Mouse (Mus musculus) gastrocnemius, adult 8-10 months (tissue): ENCODE measurements around the gene Cyp2d9. TPM values are rescaled to one million over a fixed set of nuclear protein-coding genes. Genes with fewer than 3 reads are reported as not detected.
"Not testable (repeated sequence)": the region's sequence is repeated elsewhere in the genome, so short reads cannot be mapped to it uniquely, and the experiment has no call there.

Source experiments
- DNase-seq, 2 experiments: peaks; one replicate each; pipeline ENCODE4 v3.0.0; 2022; ENCODE audit warnings: low spot score in 2 of 2
- total RNA-seq, 4 experiments: library from RNA; stranded (reverse); gene quantifications; 2 replicates each; pipeline ENCODE4 v1.2.4; 2022

The Cyp2d9 gene
- not detected for total RNA-seq

- DNase-seq = no peak
These were observed at the start of gene Cyp2d9 for GRCm38 (mm10) chr15:82433137-82433536. Gene Cyp2d9, plus strand, starts transcription at chr15:82433437.

DNA sequence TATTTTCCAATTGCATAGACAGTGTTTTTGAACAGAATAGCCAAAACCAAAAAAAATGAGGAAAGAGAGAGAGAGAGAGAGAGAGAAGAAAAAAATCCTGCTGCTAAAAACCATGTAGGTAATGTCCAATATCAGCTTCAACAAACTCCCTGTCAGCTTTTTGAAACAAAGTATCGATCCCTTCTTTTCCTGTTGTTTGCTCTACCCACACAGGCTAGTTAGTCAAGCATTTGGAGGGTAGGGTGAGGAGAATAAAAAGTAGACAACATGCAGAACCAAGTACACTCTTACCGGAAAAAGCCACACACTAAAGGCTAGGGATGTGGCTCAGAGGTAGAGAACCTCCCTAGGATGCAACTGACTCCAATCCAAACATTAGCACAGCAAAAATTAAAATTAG lies 47.5 kb upstream of the Cyp2d9 start:
- DNase-seq = no peak

- DNase-seq = not testable (repeated sequence)
These were observed 43.3 kb upstream of the Cyp2d9 start for GRCm38 (mm10) chr15:82389916-82390315.

- not testable (repeated sequence) for DNase-seq
These were observed 39.3 kb upstream of the Cyp2d9 start, which contains the start of gene Cyp2d11 for GRCm38 (mm10) chr15:82393922-82394321. Gene Cyp2d11, minus strand, starts transcription at chr15:82394022.

- DNase-seq = not testable (repeated sequence)
These were observed 37.3 kb upstream of the Cyp2d9 start for GRCm38 (mm10) chr15:82395955-82396354.

GRCm38 (mm10) chr15:82401516-82401915 lies 31.7 kb upstream of the Cyp2d9 start:
- no peak for DNase-seq

- no peak for DNase-seq
These were observed 31.1 kb upstream of the Cyp2d9 start for GRCm38 (mm10) chr15:82402106-82402505.

DNA sequence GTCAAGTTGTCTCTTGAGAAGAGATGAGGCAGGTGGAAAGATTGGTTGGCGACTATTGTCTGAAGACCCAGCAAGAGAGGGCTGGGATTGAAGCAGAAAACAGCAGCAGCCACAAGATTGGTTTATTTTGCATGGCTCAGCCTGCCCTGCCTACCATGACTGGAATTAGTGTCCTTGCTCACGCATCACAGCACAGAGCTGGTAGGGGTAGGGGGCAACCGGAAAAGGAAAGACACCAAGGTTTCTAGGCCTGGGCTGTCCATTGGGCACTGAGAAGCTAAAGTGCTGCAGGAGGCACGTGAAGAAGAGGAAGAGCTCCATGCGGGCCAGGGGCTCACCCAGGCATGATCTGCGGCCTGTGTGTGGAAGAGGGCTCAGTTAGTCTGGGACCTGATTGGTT lies 30.5 kb upstream of the Cyp2d9 start:
- DNase-seq = no peak

DNA sequence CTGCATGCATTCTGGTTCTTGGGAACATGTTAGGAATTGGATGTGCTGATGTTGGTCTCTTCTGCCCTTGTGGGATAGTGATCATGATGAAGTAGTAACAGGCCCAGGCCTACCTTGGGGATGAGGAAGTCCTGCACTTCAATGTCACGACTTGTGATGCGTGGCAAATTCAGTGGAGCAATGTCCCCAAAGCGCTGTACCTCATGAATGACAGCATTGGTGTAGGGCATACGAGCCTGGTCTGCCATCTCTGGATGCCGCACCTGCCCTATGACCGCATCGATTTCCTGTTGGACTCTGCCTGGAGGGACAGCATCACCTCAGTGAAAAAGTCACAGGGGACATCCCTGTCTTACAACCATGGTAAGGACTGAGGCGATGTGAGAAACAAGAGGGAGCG lies 29.6 kb upstream of the Cyp2d9 start:
- DNase-seq = no peak

DNA sequence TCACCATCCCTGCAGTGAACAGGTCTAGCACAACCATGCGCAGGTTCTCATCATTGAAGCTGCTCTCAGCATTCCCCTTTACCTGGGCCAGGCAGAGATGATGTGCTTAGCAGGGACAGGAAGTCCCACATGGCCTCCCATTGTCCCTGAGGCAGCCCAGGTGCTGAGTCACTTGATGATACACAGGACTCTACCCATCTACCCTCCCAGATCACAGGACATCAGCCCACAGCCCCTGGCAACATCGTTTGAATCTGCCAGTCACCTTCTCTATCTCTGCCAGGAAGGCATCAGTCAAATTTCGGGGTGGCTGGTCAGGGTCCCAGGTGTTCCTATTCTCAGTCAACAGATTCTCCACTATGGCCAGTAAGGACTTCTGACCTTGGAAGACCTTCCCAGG lies 29.1 kb upstream of the Cyp2d9 start:
- no peak for DNase-seq

GRCm38 (mm10) chr15:82406981-82407380 lies 26.3 kb upstream of the Cyp2d9 start, which contains the start of gene Cyp2d10:
Gene Cyp2d10, minus strand, starts transcription at chr15:82407195.
- DNase-seq = no peak

DNA sequence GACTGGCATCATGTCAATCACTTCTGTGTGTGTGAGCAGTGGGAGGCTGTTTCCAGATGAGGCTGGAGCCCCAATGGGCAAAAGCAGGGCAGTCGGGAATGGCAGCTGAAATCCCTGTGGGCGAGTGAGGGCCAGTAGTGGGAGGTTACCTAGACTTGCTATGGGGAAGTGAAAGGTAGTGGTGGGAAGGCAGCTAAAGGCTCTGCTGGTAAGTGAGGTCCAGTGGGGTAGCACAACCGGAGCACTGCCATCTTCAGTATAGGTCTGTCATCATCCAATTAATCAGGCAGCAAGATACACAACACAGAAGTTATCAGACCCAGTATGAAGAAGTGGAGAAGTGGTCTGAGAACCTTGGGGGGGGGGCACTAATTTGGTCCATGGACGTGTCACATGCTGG lies 25.7 kb upstream of the Cyp2d9 start:
- no peak for DNase-seq

DNA sequence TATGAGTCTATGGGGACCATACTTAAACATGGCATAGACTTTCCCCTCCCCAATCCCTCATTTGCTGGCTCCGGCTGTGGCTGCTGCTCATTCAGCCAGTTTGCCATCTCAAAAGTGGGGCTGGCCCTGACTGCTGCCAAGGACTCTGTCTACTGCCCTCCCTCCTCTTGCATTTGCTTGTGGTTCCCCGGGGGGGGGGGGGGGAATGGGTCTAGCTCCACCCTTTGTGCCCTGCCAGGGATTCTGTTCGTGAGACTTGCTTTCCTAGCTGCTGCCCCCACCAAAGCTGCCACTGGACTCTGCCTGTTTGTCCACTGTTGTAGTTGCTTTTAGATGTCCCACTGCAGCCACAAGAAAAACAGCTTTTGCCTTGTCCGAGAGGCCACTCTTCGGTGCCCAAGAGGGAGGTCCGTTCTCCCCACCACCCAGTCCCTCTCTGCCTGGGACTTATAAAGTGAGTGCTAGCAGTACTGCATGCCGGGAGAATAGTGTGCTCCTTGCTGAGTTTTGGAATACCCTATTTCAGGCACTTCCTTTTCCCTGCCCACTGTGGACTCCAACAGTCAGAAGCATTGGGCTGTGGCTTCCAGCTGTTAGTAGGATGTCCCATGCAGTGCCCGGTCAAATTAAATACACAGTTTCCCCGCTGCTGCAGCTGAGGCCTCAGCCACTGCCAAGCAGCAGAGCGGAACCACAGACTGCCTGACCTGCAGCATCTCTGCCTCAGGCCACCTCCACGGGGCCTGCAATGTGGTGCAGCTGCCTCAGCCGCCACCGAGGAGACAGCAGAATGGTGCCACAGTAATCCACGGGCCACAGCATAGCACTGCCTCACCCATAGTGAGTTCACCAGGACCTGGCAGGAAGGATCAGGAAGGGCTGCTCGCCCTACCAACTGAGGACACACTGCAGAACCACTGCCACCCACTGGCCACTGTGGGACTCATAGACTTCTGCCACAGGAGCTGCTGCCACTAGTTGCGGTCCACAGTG lies 16.1 kb upstream of the Cyp2d9 start:
- peak; percentile 79 to 84 for DNase-seq

GRCm38 (mm10) chr15:82418616-82419015 lies 14.6 kb upstream of the Cyp2d9 start:
- DNase-seq = no peak

- no peak for DNase-seq
These were observed 10.3 kb upstream of the Cyp2d9 start for GRCm38 (mm10) chr15:82422935-82423334.

DNA sequence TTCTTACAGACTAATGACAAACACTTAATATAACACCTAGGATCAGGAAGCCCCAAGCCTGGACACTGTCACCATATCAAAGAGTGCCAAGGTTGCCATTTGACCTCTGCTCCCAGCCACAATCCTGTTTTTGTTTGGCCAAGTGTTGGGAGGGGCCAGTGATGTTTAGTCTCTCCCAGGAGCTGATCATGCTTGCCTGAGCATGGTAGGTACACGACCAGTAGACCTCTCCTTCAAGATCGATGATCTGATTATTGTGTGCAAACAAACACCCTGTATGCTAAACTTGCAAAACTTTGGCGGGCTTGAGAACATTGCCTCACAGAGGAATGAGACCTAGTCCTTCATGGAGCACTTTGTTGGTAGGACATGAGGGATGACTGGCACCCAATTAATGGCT lies 9.8 kb upstream of the Cyp2d9 start:
- no peak for DNase-seq

DNA sequence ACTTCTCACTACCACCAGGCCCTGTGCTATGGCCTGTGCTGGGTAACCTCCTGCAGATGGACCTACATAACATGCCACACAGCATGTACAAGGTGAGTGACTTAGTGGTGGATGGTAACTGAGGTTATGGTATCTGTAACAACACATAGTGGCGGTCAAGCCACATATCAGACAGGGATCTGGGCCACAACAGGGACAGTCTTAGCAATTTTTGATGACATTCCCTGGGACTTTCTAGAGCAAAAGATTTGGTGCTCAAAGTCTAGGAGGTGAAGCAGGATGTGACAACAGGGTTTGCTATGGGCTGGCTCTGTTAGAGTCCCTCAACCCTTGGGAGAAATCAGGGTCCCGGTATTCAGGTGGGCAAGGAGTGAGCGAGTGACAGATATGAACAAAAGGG lies 384 bp downstream of the Cyp2d9 start:
- no peak for DNase-seq

DNA sequence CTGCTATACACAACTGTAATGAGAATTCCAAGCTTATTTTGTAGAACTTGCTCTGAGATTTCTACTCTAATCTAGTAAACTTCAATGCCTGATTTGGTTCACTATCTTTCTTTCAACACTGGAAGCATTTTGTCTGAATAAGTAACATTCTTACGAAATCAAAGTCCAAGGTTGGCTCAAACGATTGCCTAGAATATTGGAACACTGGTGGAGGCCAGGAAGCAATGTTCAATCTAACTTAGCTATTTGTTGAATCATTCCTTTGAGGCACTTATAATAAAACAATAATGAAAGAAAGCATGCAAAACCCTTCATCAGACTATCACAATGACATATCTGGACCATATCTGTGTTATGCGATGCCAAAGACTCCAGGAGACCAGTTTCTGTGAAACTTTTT lies 1.3 kb downstream of the Cyp2d9 start:
- no peak for DNase-seq

- DNase-seq = no peak
These were observed 1.8 kb downstream of the Cyp2d9 start for GRCm38 (mm10) chr15:82435011-82435410.

GRCm38 (mm10) chr15:82435606-82436005 lies 2.4 kb downstream of the Cyp2d9 start:
- DNase-seq = no peak

DNA sequence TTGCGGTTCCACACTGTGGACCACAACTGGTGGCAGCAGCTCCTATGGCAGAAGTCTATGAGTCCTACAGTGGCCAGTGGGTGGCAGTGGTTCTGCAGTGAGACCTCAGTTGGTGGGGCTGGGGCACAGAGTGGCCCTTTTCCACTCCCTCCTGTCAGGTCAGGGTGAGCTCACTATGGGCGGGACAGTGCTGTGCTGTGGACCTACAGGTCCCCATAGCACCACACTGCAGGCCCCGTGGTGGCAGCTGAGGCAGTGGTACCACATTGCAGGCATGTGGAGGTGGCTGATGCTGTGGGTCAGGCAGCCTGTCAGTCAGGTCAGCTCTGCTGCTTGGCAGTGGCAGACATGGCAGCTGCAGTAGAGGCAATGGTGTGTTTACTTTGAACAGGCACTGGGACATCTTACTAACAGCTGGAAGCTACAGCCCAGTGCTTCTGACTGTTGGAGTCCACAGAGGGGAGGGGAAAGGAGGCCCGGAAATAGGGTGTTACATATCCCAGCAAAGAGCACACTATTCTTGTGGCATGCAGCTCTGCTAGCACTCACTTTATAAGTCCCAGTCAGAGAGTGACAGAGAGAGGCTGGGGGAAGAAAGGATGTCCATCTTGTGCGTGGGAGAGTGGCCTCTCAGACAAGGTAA lies 4.9 kb downstream of the Cyp2d9 start:
- DNase-seq = no peak

GRCm38 (mm10) chr15:82443658-82444057 lies 10.4 kb downstream of the Cyp2d9 start:
- no peak for DNase-seq
